Mouse (Mus musculus): ENCODE measurements around the gene Nlk.
A peak's percentile ranks its signal among the peaks of the same experiment; 100 is the strongest.

Gene Nlk

GRCm38 (mm10) chr11:78696777-78697752 lies at the start of gene Nlk:
Gene Nlk, minus strand, starts transcription at chr11:78697373.
- peak; percentile 99 for DNase-seq (ENCODE audit: low spot score in 2 of 2)

- DNase-seq (ENCODE audit: low spot score in 2 of 2), result peak in 1 of 2 experiments; percentile 14
Observed at GRCm38 (mm10) chr11:78746264-78746663, 49.1 kb upstream of the Nlk start.

- DNase-seq (ENCODE audit: low spot score in 2 of 2), result no peak
Observed at GRCm38 (mm10) chr11:78745475-78745874, 48.3 kb upstream of the Nlk start.

- no peak for DNase-seq (ENCODE audit: low spot score in 2 of 2)
Observed at GRCm38 (mm10) chr11:78742461-78742860, 45.3 kb upstream of the Nlk start.

GRCm38 (mm10) chr11:78741958-78742357 lies 44.8 kb upstream of the Nlk start:
- DNase-seq (ENCODE audit: low spot score in 2 of 2), result no peak

GRCm38 (mm10) chr11:78739361-78739760 lies 42.2 kb upstream of the Nlk start:
- DNase-seq (ENCODE audit: low spot score in 2 of 2), result no peak

GRCm38 (mm10) chr11:78736877-78737408 lies 39.8 kb upstream of the Nlk start:
- no peak for DNase-seq (ENCODE audit: low spot score in 2 of 2)

GRCm38 (mm10) chr11:78735168-78735567 lies 38.0 kb upstream of the Nlk start:
- DNase-seq (ENCODE audit: low spot score in 2 of 2), result no peak

- DNase-seq (ENCODE audit: low spot score in 2 of 2), result no peak
Observed at GRCm38 (mm10) chr11:78732619-78733018, 35.4 kb upstream of the Nlk start.

- DNase-seq (ENCODE audit: low spot score in 2 of 2), result no peak
Observed at GRCm38 (mm10) chr11:78730902-78731301, 33.7 kb upstream of the Nlk start.

- peak in 1 of 2 experiments; percentile 6 for DNase-seq (ENCODE audit: low spot score in 2 of 2)
Observed at GRCm38 (mm10) chr11:78728041-78728440, 30.9 kb upstream of the Nlk start.

GRCm38 (mm10) chr11:78726366-78726765 lies 29.2 kb upstream of the Nlk start:
- peak; percentile 50 to 84 for DNase-seq (ENCODE audit: low spot score in 2 of 2)

GRCm38 (mm10) chr11:78724792-78725191 lies 27.6 kb upstream of the Nlk start:
- no peak for DNase-seq (ENCODE audit: low spot score in 2 of 2)

GRCm38 (mm10) chr11:78721419-78721818 lies 24.2 kb upstream of the Nlk start:
- DNase-seq (ENCODE audit: low spot score in 2 of 2), result no peak

- no peak for DNase-seq (ENCODE audit: low spot score in 2 of 2)
Observed at GRCm38 (mm10) chr11:78717655-78718054, 20.5 kb upstream of the Nlk start.

- DNase-seq (ENCODE audit: low spot score in 2 of 2), result no peak
Observed at GRCm38 (mm10) chr11:78708642-78709041, 11.5 kb upstream of the Nlk start.

GRCm38 (mm10) chr11:78706026-78706425 lies 8.9 kb upstream of the Nlk start:
- no peak for DNase-seq (ENCODE audit: low spot score in 2 of 2)

GRCm38 (mm10) chr11:78703085-78703484 lies 5.9 kb upstream of the Nlk start:
- no peak for DNase-seq (ENCODE audit: low spot score in 2 of 2)

GRCm38 (mm10) chr11:78702319-78702718 lies 5.1 kb upstream of the Nlk start:
- peak; percentile 17 to 76 for DNase-seq (ENCODE audit: low spot score in 2 of 2)

GRCm38 (mm10) chr11:78697753-78698171 lies 589 bp upstream of the Nlk start:
- peak; percentile 87 to 95 for DNase-seq (ENCODE audit: low spot score in 2 of 2)

GRCm38 (mm10) chr11:78694249-78694648 lies 2.9 kb downstream of the Nlk start:
- DNase-seq (ENCODE audit: low spot score in 2 of 2), result no peak

GRCm38 (mm10) chr11:78693307-78693706 lies 3.9 kb downstream of the Nlk start:
- DNase-seq (ENCODE audit: low spot score in 2 of 2), result no peak

- DNase-seq (ENCODE audit: low spot score in 2 of 2), result no peak
Observed at GRCm38 (mm10) chr11:78691201-78691600, 6.0 kb downstream of the Nlk start.
